Mouse (Mus musculus) gastrocnemius, adult 2 months (tissue): ENCODE data around the gene Bloc1s1. TPM values are rescaled to one million over a fixed set of nuclear protein-coding genes. Genes with fewer than 3 reads are reported as not detected.

Source experiments
- DNase-seq: peaks from one replicate; pipeline ENCODE4 v3.0.0; 2022
- H3K27ac ChIP-seq: fragments of 200-600 bp; 2 replicates; pipeline ENCODE4 v1.8.1; 2022; ENCODE audit warnings: mild to moderate bottlenecking
- H3K4me3 ChIP-seq: fragments of 200-600 bp; 2 replicates; pipeline ENCODE4 v1.8.1; 2022; ENCODE audit warnings: mild to moderate bottlenecking, moderate library complexity
- CTCF ChIP-seq: fragments of 200-600 bp; IDR thresholded peaks from 2 replicates; pipeline ENCODE4 v1.8.1; 2022; ENCODE audit warnings: antibody characterized with exemption, mild to moderate bottlenecking, moderate library complexity
- intact Hi-C: fragments of 180-260 bp; cut with DNase I; formaldehyde crosslinking; loops from one replicate; pipeline ENCODE4 v1.15.1; 2025
- long read RNA-seq, 2 experiments: library from polyadenylated mRNA; stranded (forward); transcript quantifications; one replicate each; pipeline ENCODE4 v2.0.0; 2021
- total RNA-seq, 2 experiments: library from RNA; stranded (reverse); gene quantifications; 2 replicates each; pipeline ENCODE4 v1.2.3; 2021

Bloc1s1 gene
- 100 to 1,000 TPM; 137 to 169 TPM for total RNA-seq
- long read RNA-seq, experiment 1, transcript Bloc1s1-201 (4 exons, 550 nt), result major isoform, 104 of 110 reads
- long read RNA-seq, experiment 1, partial matches to known transcripts, result 3 of 110 reads
- long read RNA-seq, experiment 1, other reads (novel, unspliced or antisense), result 2 of 110 reads
- long read RNA-seq, experiment 2, transcript Bloc1s1-201 (4 exons, 550 nt), result major isoform, 116 of 119 reads
- long read RNA-seq, experiment 2, partial matches to known transcripts, result 3 of 119 reads
- long read RNA-seq, experiment 2, other reads (novel, unspliced or antisense), result 0 of 119 reads

GRCm38 (mm10) chr10:128923935-128924334 lies at the start of gene Bloc1s1:
Gene Bloc1s1 (minus strand): TSS chr10:128924035.
- intact Hi-C loops, result loop anchor here (2.0 to 10.0 kb wide), 2 partner anchors 23 to 889 kb away; partner anchors contain the start of gene Naca
- peak within 1 kb of the TSS; percentile 100 for H3K27ac ChIP-seq
- TF ChIP-seq CTCF, result no peak
- H3K4me3 ChIP-seq, result peak within 1 kb of the TSS; percentile 85
- no peak for DNase-seq

- H3K27ac ChIP-seq, result no peak overlapping the region
- no peak for TF ChIP-seq CTCF
- H3K4me3 ChIP-seq, result no peak overlapping the region
- no peak for DNase-seq
- intact Hi-C loops, result no loop called here
Observed at GRCm38 (mm10) chr10:128972841-128973240, 49.0 kb upstream of the Bloc1s1 start.

DNA sequence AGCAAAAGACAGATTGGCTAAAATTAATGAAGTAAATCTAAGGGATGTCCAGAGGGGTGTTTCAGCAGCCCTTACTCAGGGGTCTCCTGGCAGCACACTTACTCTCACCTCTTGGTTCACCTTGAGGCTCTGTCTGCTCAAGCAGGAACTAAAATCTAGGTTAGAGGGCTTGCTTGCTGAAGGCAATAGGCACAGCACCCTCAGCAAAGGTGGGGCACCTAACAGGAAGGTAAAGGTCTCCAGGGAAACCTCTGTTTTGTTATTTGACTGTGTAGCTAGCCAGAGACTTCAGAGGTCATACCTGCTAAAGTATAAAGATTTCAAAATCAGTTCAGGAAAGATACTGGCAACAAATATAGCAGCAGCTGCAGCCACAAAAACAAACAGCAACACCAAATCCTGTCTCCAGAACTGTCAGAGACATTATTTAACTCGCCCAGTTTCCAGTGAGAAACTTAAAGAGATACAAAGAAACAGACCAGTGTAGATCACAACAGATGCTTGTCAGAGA lies 47.0 kb upstream of the Bloc1s1 start:
- no peak for TF ChIP-seq CTCF
- intact Hi-C loops, result no loop called here
- no peak for DNase-seq
- H3K27ac ChIP-seq, result no peak overlapping the region
- H3K4me3 ChIP-seq, result no peak overlapping the region

GRCm38 (mm10) chr10:128968341-128968749 lies 44.5 kb upstream of the Bloc1s1 start:
- intact Hi-C loops, result no loop called here
- TF ChIP-seq CTCF, result no peak
- no peak overlapping the region for H3K4me3 ChIP-seq
- DNase-seq, result no peak
- no peak overlapping the region for H3K27ac ChIP-seq

DNA sequence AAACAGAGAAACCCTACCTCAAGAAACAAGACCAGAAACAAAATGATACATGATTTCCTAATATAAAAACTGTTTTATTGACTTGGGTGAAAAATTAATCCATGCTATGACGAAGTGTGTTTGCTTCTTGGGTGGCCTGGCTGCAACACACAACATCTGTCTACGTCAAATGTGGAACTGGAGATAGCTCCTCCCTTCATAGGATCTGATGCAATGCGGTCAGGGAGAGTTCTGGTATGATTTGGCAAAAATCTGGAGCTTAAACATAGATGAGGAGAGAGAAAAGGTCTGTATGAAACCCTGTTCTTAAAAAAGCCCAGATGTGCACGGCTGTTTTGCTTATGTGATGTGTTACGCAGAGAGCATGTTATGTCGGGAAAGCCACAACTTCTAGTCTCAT lies 42.0 kb upstream of the Bloc1s1 start:
- no peak for DNase-seq
- intact Hi-C loops, result no loop called here
- Histone ChIP-seq H3K27ac (no peak overlapping the region), H3K4me3 (no peak overlapping the region)
- no peak for TF ChIP-seq CTCF

- Histone ChIP-seq H3K4me3 (no peak overlapping the region), H3K27ac (no peak overlapping the region)
- TF ChIP-seq CTCF, result no peak
- intact Hi-C loops, result no loop called here
- DNase-seq, result no peak
Observed at GRCm38 (mm10) chr10:128964961-128965360, 41.1 kb upstream of the Bloc1s1 start.

DNA sequence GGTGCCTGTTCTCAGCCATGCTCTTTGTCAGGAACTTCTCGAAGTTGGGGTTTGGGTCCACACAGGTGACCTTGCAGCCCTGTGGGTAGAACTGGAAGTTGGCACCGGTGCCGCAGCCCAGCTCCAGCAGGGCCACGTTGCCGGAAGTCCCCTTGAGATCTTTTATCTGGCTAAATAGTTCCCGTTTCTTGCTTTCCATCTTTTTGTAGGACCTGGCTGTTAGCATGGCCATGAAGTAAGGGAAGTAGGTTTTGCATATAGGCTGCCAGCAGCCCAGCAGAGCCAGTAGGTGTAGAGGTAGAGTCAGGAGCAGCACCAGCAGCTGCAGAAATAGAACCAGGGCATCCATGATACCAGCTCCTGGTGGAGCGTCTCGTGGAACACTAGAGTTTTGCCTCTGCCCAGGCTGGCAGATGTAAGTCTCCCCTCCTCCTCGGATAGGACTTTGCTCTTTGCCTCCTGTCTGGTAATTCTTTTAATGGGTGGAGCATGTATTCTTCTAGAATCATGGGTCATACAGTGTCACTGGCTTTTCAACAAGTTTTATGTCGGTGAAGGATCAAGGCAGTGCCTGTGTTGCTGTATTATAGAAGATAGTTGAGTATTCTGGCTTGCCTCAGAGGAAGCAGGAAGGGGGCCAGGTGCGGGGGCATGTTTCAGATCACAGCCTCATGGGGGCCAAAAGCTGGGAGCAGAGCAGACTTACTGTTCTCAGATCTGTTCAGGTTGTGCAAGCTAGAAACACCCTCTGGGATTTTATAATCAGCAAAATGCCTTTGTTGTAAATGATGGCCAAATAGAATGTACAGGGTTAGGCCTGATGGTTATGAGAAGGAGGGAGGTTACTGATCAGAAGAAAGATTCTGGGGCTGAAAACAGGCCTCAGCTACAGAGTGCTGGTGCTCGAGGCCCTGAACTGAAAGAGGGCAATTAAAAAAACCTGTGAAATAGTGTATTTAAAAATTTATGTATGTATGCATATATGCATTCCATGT lies 37.1 kb upstream of the Bloc1s1 start, which contains the start of gene Mettl7b:
Gene Mettl7b, minus strand, starts transcription at position 399 of the 995 bp plus-strand sequence.
- no peak for TF ChIP-seq CTCF
- intact Hi-C loops, result no loop called here
- no peak within 1 kb of the TSS for H3K4me3 ChIP-seq
- H3K27ac ChIP-seq, result no peak within 1 kb of the TSS
- DNase-seq, result no peak

DNA sequence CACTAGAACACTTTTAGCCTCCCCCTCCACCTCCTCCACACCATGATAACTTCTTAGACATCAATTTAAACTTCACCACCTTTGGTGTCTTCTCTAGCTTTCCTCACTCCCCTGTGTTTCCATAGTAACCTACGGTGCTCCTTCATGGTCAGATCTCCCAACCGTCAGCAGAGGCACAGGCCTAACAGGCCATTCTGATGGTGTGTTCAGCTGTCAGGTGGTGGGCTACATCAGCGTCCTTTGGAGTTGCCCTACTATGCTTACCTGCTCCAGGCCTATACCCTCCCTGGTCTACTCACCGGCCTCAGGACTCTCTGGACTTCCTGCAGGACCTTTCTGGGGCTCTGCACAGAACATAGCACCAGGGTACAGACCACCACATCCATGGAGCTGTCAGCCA lies 36.3 kb upstream of the Bloc1s1 start:
- Histone ChIP-seq H3K4me3 (no peak overlapping the region), H3K27ac (no peak overlapping the region)
- DNase-seq, result no peak
- TF ChIP-seq CTCF, result no peak
- intact Hi-C loops, result no loop called here

DNA sequence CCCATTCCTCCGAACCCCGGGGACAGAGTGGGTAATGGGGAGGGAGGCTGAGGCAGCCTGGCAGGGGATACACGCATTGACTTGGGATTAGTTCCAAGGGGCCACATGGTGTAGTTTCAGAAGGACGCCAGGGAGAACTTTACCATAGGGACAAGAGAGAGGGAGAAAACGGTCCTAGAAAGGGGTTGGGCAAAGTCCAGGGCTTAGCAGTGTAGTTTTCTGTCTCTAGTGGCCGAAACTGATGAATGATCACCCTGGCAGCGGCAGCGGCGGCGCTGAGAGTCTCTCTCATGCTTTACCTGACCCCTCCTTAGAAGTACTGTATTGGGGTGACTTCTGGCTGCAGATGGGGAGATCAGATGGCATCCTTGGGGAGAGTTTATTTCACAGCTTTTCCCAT lies 34.5 kb upstream of the Bloc1s1 start:
- H3K27ac ChIP-seq, result no peak overlapping the region
- no peak for TF ChIP-seq CTCF
- no peak for DNase-seq
- no peak overlapping the region for H3K4me3 ChIP-seq
- intact Hi-C loops, result no loop called here

- TF ChIP-seq CTCF, result no peak
- no peak overlapping the region for H3K27ac ChIP-seq
Observed at GRCm38 (mm10) chr10:128950208-128950887, 26.5 kb upstream of the Bloc1s1 start.

DNA sequence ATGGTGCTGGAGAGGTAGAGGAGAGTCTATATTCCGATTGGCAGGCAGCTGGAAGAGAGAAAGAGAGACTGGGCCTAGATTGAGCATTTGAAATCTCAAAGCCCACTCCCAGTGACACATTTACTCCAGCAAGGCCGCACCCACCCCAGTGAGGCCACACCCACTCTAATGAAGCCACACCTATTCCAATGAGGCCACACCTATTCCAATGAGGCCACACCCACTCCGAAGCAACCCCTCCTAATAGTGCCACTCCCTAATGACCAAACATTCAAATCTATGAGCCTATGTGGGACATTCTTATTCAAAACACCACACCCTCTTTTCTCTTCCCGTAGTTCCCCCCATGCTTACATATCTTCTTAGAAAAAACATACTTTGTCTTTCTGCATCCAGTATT lies 23.7 kb upstream of the Bloc1s1 start:
- TF ChIP-seq CTCF, result no peak
- DNase-seq, result no peak
- intact Hi-C loops, result loop anchor here (2.0 to 5.0 kb wide), 2 partner anchors 25 to 35 kb away; partner anchors contain the start of gene Rdh5
- Histone ChIP-seq H3K4me3 (no peak overlapping the region), H3K27ac (no peak overlapping the region)

More at GRCm38 (mm10) chr10:128950208-128950887, 26.5 kb upstream of the Bloc1s1 start:
- intact Hi-C loops, result no loop called here
- no peak overlapping the region for H3K4me3 ChIP-seq
- no peak for DNase-seq

DNA sequence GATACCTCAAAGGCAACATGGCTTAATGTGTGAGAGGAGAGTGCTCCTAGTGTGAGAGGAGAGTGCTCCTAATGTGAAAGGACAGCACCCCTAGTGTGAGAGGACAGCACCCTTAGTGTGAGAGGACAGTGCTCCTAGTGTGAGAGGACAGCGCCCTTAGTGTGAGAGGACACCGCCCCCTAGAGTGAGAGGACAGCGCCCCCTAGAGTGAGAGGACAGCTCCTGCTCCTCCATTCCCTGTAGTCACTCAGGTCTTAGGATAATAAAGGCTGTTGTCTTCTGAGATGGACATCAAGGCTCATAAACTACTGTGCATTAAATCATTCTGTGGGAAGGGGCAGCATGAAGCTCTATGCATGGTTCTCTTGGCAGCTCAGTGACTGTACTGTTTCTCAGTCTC lies 21.8 kb upstream of the Bloc1s1 start:
- no peak overlapping the region for H3K27ac ChIP-seq
- peak; percentile 89 for TF ChIP-seq CTCF
- intact Hi-C loops, result loop anchor here (2.0 to 5.0 kb wide), 2 partner anchors 23 to 33 kb away; partner anchors contain the start of gene Rdh5
- H3K4me3 ChIP-seq, result no peak overlapping the region
- DNase-seq, result peak; percentile 79
